Comparison of ENCODE assay signal across 46 mouse cellular contexts in genomic region chr5:87764546-87764945, GRCm38 (mm10). TPM values are rescaled to one million over a fixed set of nuclear protein-coding genes. Genes with fewer than 3 reads are reported as not detected.
"Had no signal": no experiment of that assay in that cellular context is flagged by ENCODE, and none has a peak within 500 bp of the region (broad histone marks: within the 10 kb centered on the region; RNA-seq: fewer than 3 reads in every experiment).

No protein-coding gene starts in this region.

- H3K36me3 ChIP-seq: limb, embryonic 12.5 days; limb, embryonic 13.5 days; limb, embryonic 15.5 days; liver, embryonic 12.5 days; liver, embryonic 13.5 days; liver, embryonic 15.5 days; lung, embryonic 15.5 days; midbrain, embryonic 10.5 days; midbrain, embryonic 12.5 days; midbrain, embryonic 13.5 days; midbrain, embryonic 15.5 days had no signal

- H3K27me3 ChIP-seq: limb, embryonic 12.5 days; limb, embryonic 13.5 days; limb, embryonic 15.5 days; liver, embryonic 12.5 days; liver, embryonic 13.5 days; liver, embryonic 15.5 days; lung, embryonic 15.5 days; megakaryocyte, embryonic 14.5 days; midbrain, embryonic 12.5 days; midbrain, embryonic 13.5 days; midbrain, embryonic 15.5 days had no signal

- H3K4me1 ChIP-seq: limb, embryonic 12.5 days; limb, embryonic 13.5 days; limb, embryonic 15.5 days; liver, embryonic 12.5 days; liver, embryonic 13.5 days; liver, embryonic 15.5 days; lung, embryonic 15.5 days; megakaryocyte, embryonic 14.5 days; midbrain, embryonic 10.5 days; midbrain, embryonic 12.5 days; midbrain, embryonic 13.5 days; midbrain, embryonic 15.5 days had no signal

- H3K9me3 ChIP-seq: limb, embryonic 12.5 days; limb, embryonic 13.5 days; limb, embryonic 15.5 days; liver, embryonic 12.5 days; liver, embryonic 13.5 days; liver, embryonic 15.5 days; lung, embryonic 15.5 days; midbrain, embryonic 10.5 days; midbrain, embryonic 12.5 days; midbrain, embryonic 13.5 days; midbrain, embryonic 15.5 days had no signal

- H3K4me3 ChIP-seq: limb, embryonic 12.5 days; limb, embryonic 13.5 days; limb, embryonic 15.5 days; liver, embryonic 12.5 days; liver, embryonic 13.5 days; liver, embryonic 15.5 days; lung, embryonic 15.5 days; megakaryocyte, embryonic 14.5 days; midbrain, embryonic 10.5 days; midbrain, embryonic 12.5 days; midbrain, embryonic 13.5 days; midbrain, embryonic 15.5 days; myocyte had no signal

- H3K27ac ChIP-seq: limb, embryonic 12.5 days; limb, embryonic 13.5 days; limb, embryonic 15.5 days; liver, embryonic 12.5 days; liver, embryonic 13.5 days; liver, embryonic 14.5 days; liver, embryonic 15.5 days; lung, embryonic 15.5 days; macrophage; midbrain, embryonic 10.5 days; midbrain, embryonic 12.5 days; midbrain, embryonic 13.5 days; midbrain, embryonic 15.5 days had no signal

- DNase-seq: left cerebral cortex, postnatal 4 days; liver; liver, embryonic 13.5 days; liver, postnatal 0 days; lung, adult 18-20 months; lung, adult 2 months; lung, embryonic 14.5 days; lung, postnatal 10 days; lung, postnatal 14 days; lung, postnatal 36 days; lung, postnatal 4 days; midbrain, embryonic 14.5 days had no signal

RNA-seq across cellular contexts. Expression of gene Csn1s2a, which starts 9.8 kb away (rescaled TPM):
- total RNA-seq: left cerebral cortex, adult 8-10 months; left cerebral cortex, postnatal 10 days; left cerebral cortex, postnatal 14 days; left cerebral cortex, postnatal 25 days; left cerebral cortex, postnatal 36 days; left cerebral cortex, postnatal 4 days; liver, adult 2 months; megakaryocyte progenitor cell, adult 5-6 weeks; megakaryocyte, adult 5-6 weeks; megakaryocyte-erythroid progenitor cell, adult 5-6 weeks; midbrain, postnatal 0 days; monocyte, adult 5-6 weeks had no signal
- polyA plus RNA-seq: limb, embryonic 11.5 days; limb, embryonic 12.5 days; limb, embryonic 13.5 days; limb, embryonic 14.5 days; limb, embryonic 15.5 days; liver, adult 2 months; liver, embryonic 11.5 days; liver, embryonic 12.5 days; liver, embryonic 13.5 days; liver, embryonic 14.5 days; liver, embryonic 15.5 days; liver, embryonic 16.5 days; liver, postnatal 0 days; lung, adult 2 months; lung, embryonic 14.5 days; lung, embryonic 15.5 days; lung, embryonic 16.5 days; macrophage; midbrain, embryonic 10.5 days; midbrain, embryonic 11.5 days; midbrain, embryonic 12.5 days; midbrain, embryonic 13.5 days; midbrain, embryonic 14.5 days; midbrain, embryonic 15.5 days; midbrain, embryonic 16.5 days; midbrain, postnatal 0 days; myocyte; neural tube, embryonic 11.5 days had no signal

RNA-seq across cellular contexts. Expression of gene Csn1s2b, which starts 43.3 kb away (rescaled TPM):
- total RNA-seq: left cerebral cortex, adult 8-10 months; left cerebral cortex, postnatal 10 days; left cerebral cortex, postnatal 14 days; left cerebral cortex, postnatal 25 days; left cerebral cortex, postnatal 36 days; left cerebral cortex, postnatal 4 days; liver, adult 2 months; megakaryocyte progenitor cell, adult 5-6 weeks; megakaryocyte, adult 5-6 weeks; megakaryocyte-erythroid progenitor cell, adult 5-6 weeks; midbrain, postnatal 0 days; monocyte, adult 5-6 weeks had no signal
- polyA plus RNA-seq: limb, embryonic 11.5 days; limb, embryonic 12.5 days; limb, embryonic 13.5 days; liver, adult 2 months; liver, embryonic 11.5 days; liver, embryonic 12.5 days; liver, embryonic 13.5 days; liver, embryonic 14.5 days; liver, embryonic 15.5 days; liver, embryonic 16.5 days; liver, postnatal 0 days; lung, adult 2 months; lung, embryonic 14.5 days; lung, embryonic 15.5 days; lung, embryonic 16.5 days; lung, postnatal 0 days; macrophage; midbrain, embryonic 10.5 days; midbrain, embryonic 11.5 days; midbrain, embryonic 12.5 days; midbrain, embryonic 13.5 days; midbrain, embryonic 14.5 days; midbrain, embryonic 15.5 days; midbrain, embryonic 16.5 days; midbrain, postnatal 0 days; myocyte; neural tube, embryonic 11.5 days had no signal
